Mouse (Mus musculus): ENCODE data around the gene Smarca2. TPM values are rescaled to one million over a fixed set of nuclear protein-coding genes. Genes with fewer than 3 reads are reported as not detected.
"Not testable (repeated sequence)": the region's sequence is repeated elsewhere in the genome, so short reads cannot be mapped to it uniquely, and the experiment has no call there.

Smarca2 gene
- polyA plus RNA-seq, 1 experiment: 37.1 TPM

GRCm38 (mm10) chr19:26690516-26690915, 85.7 kb downstream of the Smarca2 start:
- DNase-seq (ENCODE audit: low read depth): no peak

- no peak for DNase-seq (ENCODE audit: low read depth)
Measured at GRCm38 (mm10) chr19:26697107-26697506, 92.3 kb downstream of the Smarca2 start.

- DNase-seq (ENCODE audit: low read depth): no peak
Measured at GRCm38 (mm10) chr19:26704545-26705209, 99.8 kb downstream of the Smarca2 start.

GRCm38 (mm10) chr19:26706910-26707309, 102.1 kb downstream of the Smarca2 start:
- no peak for DNase-seq (ENCODE audit: low read depth)

- no peak for DNase-seq (ENCODE audit: low read depth)
Measured at GRCm38 (mm10) chr19:26709095-26709494, 104.2 kb downstream of the Smarca2 start.

- DNase-seq (ENCODE audit: low read depth): no peak
Measured at GRCm38 (mm10) chr19:26711268-26711667, 106.4 kb downstream of the Smarca2 start.

GRCm38 (mm10) chr19:26716217-26716616, 111.4 kb downstream of the Smarca2 start:
- DNase-seq (ENCODE audit: low read depth): no peak

GRCm38 (mm10) chr19:26718221-26718620, 113.4 kb downstream of the Smarca2 start:
- DNase-seq (ENCODE audit: low read depth): no peak

GRCm38 (mm10) chr19:26719161-26719560, 114.3 kb downstream of the Smarca2 start:
- DNase-seq (ENCODE audit: low read depth): no peak

GRCm38 (mm10) chr19:26721741-26722140, 116.9 kb downstream of the Smarca2 start:
- no peak for DNase-seq (ENCODE audit: low read depth)

- no peak for DNase-seq (ENCODE audit: low read depth)
Measured at GRCm38 (mm10) chr19:26723899-26724298, 119.0 kb downstream of the Smarca2 start.

GRCm38 (mm10) chr19:26724626-26725025, 119.8 kb downstream of the Smarca2 start:
- DNase-seq (ENCODE audit: low read depth): no peak

GRCm38 (mm10) chr19:26727796-26728195, 122.9 kb downstream of the Smarca2 start:
- DNase-seq (ENCODE audit: low read depth): no peak

- DNase-seq (ENCODE audit: low read depth): no peak
Measured at GRCm38 (mm10) chr19:26730486-26730885, 125.6 kb downstream of the Smarca2 start.

- no peak for DNase-seq (ENCODE audit: low read depth)
Measured at GRCm38 (mm10) chr19:26731121-26731520, 126.3 kb downstream of the Smarca2 start.

GRCm38 (mm10) chr19:26731809-26732208, 127.0 kb downstream of the Smarca2 start:
- no peak for DNase-seq (ENCODE audit: low read depth)

- no peak for DNase-seq (ENCODE audit: low read depth)
Measured at GRCm38 (mm10) chr19:26733055-26733454, 128.2 kb downstream of the Smarca2 start.

- peak; percentile 69 for DNase-seq (ENCODE audit: low read depth)
Measured at GRCm38 (mm10) chr19:26733546-26734100, 128.8 kb downstream of the Smarca2 start.

- no peak for DNase-seq (ENCODE audit: low read depth)
Measured at GRCm38 (mm10) chr19:26734704-26735109, 129.9 kb downstream of the Smarca2 start.

- DNase-seq (ENCODE audit: low read depth): not testable (repeated sequence)
Measured at GRCm38 (mm10) chr19:26745021-26745420, 140.2 kb downstream of the Smarca2 start.

GRCm38 (mm10) chr19:26745567-26745966, 140.7 kb downstream of the Smarca2 start:
- no peak for DNase-seq (ENCODE audit: low read depth)

- DNase-seq (ENCODE audit: low read depth): peak; percentile 74
Measured at GRCm38 (mm10) chr19:26746290-26746689, 141.4 kb downstream of the Smarca2 start.

- DNase-seq (ENCODE audit: low read depth): no peak
Measured at GRCm38 (mm10) chr19:26746709-26747467, 142.0 kb downstream of the Smarca2 start.

Measured in gonadal fat pad, adult 2 months (tissue).